Mouse (Mus musculus) heart, adult 2 months (tissue): ENCODE measurements at regions not wholly inside any gene's neighbourhood (a gene's known extent, or its start where the extent isn't known, plus 50 kb on each side); places are given as distances from the start of the nearest gene placed in this dataset.
"Not testable (repeated sequence)": the region's sequence is repeated elsewhere in the genome, so short reads cannot be mapped to it uniquely, and the experiment has no call there.

Experiments used
- CTCF ChIP-seq: fragments of 200-600 bp; IDR thresholded peaks from 2 replicates; pipeline ENCODE4 v1.8.1; 2022; ENCODE audit warnings: antibody characterized with exemption, mild to moderate bottlenecking, moderate library complexity
- POLR2A ChIP-seq: fragments of 200-500 bp; IDR thresholded peaks from 2 replicates; pipeline ENCODE4 v1.6.1; 2011; ENCODE audit warnings: mild to moderate bottlenecking, low read depth, low read length, control low read depth; ENCODE audit not compliant: insufficient read depth

GRCm38 (mm10) chr3:22297831-22298230 is 221.4 kb downstream of the Tbl1xr1 start:
- not testable (repeated sequence) for TF ChIP-seq CTCF, POLR2A
